Mouse (Mus musculus) embryonic facial prominence, embryonic 14.5 days (tissue): ENCODE measurements at regions not wholly inside any gene's neighbourhood (a gene's known extent, or its start where the extent isn't known, plus 50 kb on each side); places are given as distances from the start of the nearest gene placed in this dataset.

Experiments used
- ATAC-seq: fragments of 200-750 bp; cut with Nextera tagmentation; 2 replicates; pipeline ENCODE4 v1.8.0; 2017; ENCODE audit warnings: low read depth, moderate number of reproducible peaks, moderate TSS enrichment
- DNase-seq: peaks from one replicate; pipeline ENCODE4 v3.0.0-alpha.2; 2015; ENCODE audit warnings: low spot score
- H3K27ac ChIP-seq: fragments of 300-500 bp; sonication (generic); replicated peaks from 2 replicates; pipeline ENCODE4 v1.5.1; 2014; ENCODE audit warnings: low read depth, mild to moderate bottlenecking, low read length, moderate library complexity
- H3K27me3 ChIP-seq: fragments of 300-500 bp; sonication (generic); replicated peaks from 2 replicates; pipeline ENCODE4 v1.6.1; 2014; ENCODE audit warnings: low read length; ENCODE audit not compliant: control insufficient read depth, insufficient read depth
- H3K36me3 ChIP-seq: fragments of 300-500 bp; sonication (generic); 2 replicates; pipeline ENCODE4 v1.6.1; 2014; ENCODE audit warnings: low read length, mixed read lengths; ENCODE audit not compliant: control insufficient read depth, insufficient read depth
- H3K4me1 ChIP-seq: fragments of 300-500 bp; sonication (generic); 2 replicates; pipeline ENCODE4 v1.6.1; 2014; ENCODE audit warnings: antibody characterized with exemption, low read length; ENCODE audit not compliant: control insufficient read depth, insufficient read depth
- H3K4me2 ChIP-seq: fragments of 300-500 bp; sonication (generic); 2 replicates; pipeline ENCODE4 v1.6.1; 2014; ENCODE audit warnings: low read depth, mild to moderate bottlenecking, low read length, moderate library complexity, mixed read lengths
- H3K4me3 ChIP-seq: fragments of 300-500 bp; sonication (generic); 2 replicates; pipeline ENCODE4 v1.5.1; 2014; ENCODE audit warnings: low read depth, mild to moderate bottlenecking, low read length
- H3K9ac ChIP-seq: fragments of 300-500 bp; sonication (generic); 2 replicates; pipeline ENCODE4 v1.6.1; 2014; ENCODE audit warnings: low read depth, mild to moderate bottlenecking, low read length, moderate library complexity, mixed read lengths
- H3K9me3 ChIP-seq: fragments of 300-500 bp; sonication (generic); 2 replicates; pipeline ENCODE4 v1.6.1; 2016; ENCODE audit warnings: low read length; ENCODE audit not compliant: control insufficient read depth
- WGBS: fragments of 180-500 bp; shearing (Covaris S2); extraction: QIAGEN DNeasy Blood & Tissue Kit; methylation state at CpG from one replicate; pipeline ENCODE4 v1.1.7; 2014; 5-methylcytosine and 5-hydroxymethylcytosine counted together

DNA sequence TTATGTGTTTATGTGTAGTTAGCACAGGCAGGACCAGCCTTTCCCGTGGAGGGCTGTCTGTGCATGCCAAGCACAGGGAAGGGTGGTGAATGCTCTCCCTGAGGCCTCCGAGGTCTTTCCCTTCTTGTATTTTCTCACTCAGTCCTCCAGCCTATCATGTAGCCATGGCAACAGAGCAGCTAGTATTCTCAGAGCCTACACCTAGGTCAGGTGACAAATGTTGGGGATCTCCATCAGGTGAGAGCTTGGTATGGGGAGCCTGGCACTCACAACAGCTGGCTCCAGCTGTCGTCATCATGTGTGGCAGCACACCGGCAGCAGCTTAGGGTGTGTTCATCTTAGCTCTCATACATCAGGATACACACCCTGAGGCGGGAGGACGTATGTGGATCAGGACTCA, 231.3 kb downstream of the Mroh4 start:
- no peak overlapping the region for H3K9ac ChIP-seq
- no peak overlapping the region for H3K27ac ChIP-seq
- DNase-seq (no peak), ATAC-seq (no peak)
- H3K4me3 ChIP-seq: no peak overlapping the region
- no peaks in the 10 kb centered on the region for H3K27me3 ChIP-seq
- H3K4me2 ChIP-seq: no peak overlapping the region
- 75% methylated on average over 6 of the region's 6 CpGs for WGBS
- H3K36me3 ChIP-seq: no peaks in the 10 kb centered on the region
- H3K4me1 ChIP-seq: no peaks in the 10 kb centered on the region
- no peaks in the 10 kb centered on the region for H3K9me3 ChIP-seq

DNA sequence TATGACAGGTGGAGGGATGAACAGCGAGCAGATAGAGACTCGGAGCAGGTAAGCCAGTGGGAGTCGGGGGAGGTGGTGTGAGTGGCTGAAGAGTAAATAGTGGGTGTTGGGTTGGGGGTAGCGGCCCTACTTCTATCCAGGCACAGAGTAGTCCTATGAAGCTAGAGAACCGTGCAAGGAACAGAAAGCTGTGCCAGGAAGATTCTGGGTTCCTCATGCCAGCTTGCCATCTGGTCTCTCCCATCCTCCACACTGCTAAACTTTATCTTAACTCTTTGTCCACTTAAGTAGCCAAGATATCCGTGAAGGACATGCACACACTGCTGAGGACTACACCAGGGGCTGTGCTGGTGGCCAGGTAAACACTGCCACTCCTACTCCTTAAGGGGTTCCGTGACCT, 234.9 kb downstream of the Mroh4 start:
- no peaks in the 10 kb centered on the region for H3K27me3 ChIP-seq
- H3K9ac ChIP-seq: no peak overlapping the region
- ATAC-seq (no peak), DNase-seq (no peak)
- H3K9me3 ChIP-seq: no peaks in the 10 kb centered on the region
- no peak overlapping the region for H3K4me3 ChIP-seq
- no peaks in the 10 kb centered on the region for H3K36me3 ChIP-seq
- H3K4me2 ChIP-seq: no peak overlapping the region
- 89% methylated on average over 7 of the region's 7 CpGs for WGBS
- no peak overlapping the region for H3K27ac ChIP-seq
- H3K4me1 ChIP-seq: no peaks in the 10 kb centered on the region

DNA sequence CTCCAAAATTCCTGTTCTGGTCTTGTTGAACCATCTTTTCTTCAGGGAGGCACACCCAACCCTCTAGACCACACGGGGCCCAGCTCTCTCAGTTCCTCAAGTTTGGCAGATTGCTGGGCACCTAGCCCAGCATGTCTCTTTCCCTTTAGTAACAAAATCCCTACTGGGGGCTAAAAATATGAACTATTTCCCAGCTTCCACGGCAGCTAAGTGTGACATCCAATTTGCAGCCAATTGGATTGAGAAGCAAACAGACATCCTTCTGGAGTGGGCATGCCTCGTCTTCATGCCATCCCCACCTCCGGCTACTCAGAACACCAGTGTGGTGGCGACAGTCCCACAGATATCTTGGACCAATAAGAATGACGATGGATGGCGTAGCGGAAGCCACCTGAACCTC, 240.1 kb downstream of the Mroh4 start:
- Histone ChIP-seq H3K4me3 (no peak overlapping the region), H3K27ac (no peak overlapping the region), H3K4me2 (no peak overlapping the region), H3K9ac (no peak overlapping the region), H3K36me3 (no peaks in the 10 kb centered on the region), H3K4me1 (peaks cover 7% of the 10 kb centered on the region; the same call in 1 of the 2 replicates), H3K27me3 (no peaks in the 10 kb centered on the region), H3K9me3 (no peaks in the 10 kb centered on the region)
- ATAC-seq (no peak), DNase-seq (no peak)
- WGBS: 85% methylated on average over 8 of the region's 8 CpGs

DNA sequence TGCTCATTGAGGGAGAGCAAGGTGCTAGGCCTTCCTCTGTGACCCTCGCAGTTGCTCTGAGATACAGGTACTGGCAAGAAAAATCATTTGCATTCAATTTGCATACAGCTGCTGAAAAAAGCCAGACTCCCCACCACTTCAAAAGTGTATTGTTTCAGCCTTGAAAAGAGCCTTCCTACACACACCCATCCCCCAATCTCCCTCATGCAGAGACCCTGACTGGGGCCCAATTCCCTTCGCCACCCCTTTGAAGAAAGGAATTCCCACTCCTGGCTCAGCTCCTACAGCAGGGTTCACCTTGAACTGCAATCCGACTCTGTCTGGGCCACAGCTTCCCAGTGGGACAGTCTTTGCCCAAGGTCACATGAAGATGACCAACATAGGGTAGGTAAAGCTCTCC, 248.6 kb downstream of the Mroh4 start:
- no peaks in the 10 kb centered on the region for H3K36me3 ChIP-seq
- no peaks in the 10 kb centered on the region for H3K27me3 ChIP-seq
- H3K4me3 ChIP-seq: no peak overlapping the region
- DNase-seq (no peak), ATAC-seq (no peak)
- H3K4me2 ChIP-seq: no peak overlapping the region
- no peak overlapping the region for H3K27ac ChIP-seq
- WGBS: 19% methylated on average over 3 of the region's 3 CpGs
- H3K9me3 ChIP-seq: no peaks in the 10 kb centered on the region
- peaks cover 7% of the 10 kb centered on the region; the same call in 1 of the 2 replicates for H3K4me1 ChIP-seq
- no peak overlapping the region for H3K9ac ChIP-seq

DNA sequence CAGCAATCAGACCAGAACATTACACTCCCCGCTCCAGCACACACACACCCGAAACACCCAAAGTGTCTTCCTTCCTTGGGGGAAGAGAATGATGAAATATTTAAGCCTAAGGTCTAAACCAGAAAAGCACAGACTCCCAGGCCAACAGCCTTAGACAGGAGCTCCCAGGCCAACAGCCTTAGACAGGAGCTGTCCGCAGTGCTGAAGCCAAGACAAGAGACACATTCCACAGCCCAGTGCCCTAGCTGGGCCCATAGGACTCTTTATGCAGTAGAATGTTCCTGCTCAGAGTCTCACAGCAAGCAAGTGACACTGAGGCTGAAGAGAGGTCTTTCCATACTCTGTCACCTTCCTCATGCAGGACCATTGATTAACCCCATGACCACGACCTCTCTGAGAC, 253.6 kb downstream of the Mroh4 start:
- H3K27ac ChIP-seq: no peak overlapping the region
- no peak overlapping the region for H3K9ac ChIP-seq
- no peaks in the 10 kb centered on the region for H3K36me3 ChIP-seq
- no peaks in the 10 kb centered on the region for H3K27me3 ChIP-seq
- peak; percentile 84 for DNase-seq
- whole genome bisulfite sequencing: 59% methylated on average over 4 of the region's 4 CpGs
- no peak for ATAC-seq
- H3K4me2 ChIP-seq: no peak overlapping the region
- H3K4me3 ChIP-seq: no peak overlapping the region
- no peaks in the 10 kb centered on the region for H3K4me1 ChIP-seq
- H3K9me3 ChIP-seq: no peaks in the 10 kb centered on the region

DNA sequence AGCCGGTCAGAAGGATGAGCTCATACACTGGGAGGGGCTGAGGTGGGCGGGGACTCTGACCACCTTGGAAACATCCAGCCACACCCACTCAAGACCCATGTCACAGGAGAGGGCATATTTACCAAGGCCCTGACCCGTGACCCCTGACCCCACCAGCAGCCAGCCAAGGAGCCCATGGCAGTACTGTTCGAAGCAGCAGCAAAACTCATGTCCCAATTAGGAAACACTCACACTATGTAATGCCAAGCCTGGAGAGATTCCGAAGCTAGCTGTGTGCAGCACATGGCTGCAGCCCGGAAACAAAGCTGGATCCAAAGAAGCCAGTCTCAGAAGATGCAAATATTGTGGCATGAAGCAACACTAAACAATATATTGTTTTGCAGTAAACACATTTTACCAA, 256.8 kb downstream of the Mroh4 start:
- Histone ChIP-seq H3K27me3 (no peaks in the 10 kb centered on the region), H3K4me2 (no peak overlapping the region), H3K4me3 (no peak overlapping the region), H3K36me3 (no peaks in the 10 kb centered on the region), H3K9ac (no peak overlapping the region), H3K9me3 (no peaks in the 10 kb centered on the region), H3K4me1 (no peaks in the 10 kb centered on the region), H3K27ac (no peak overlapping the region)
- no peak for ATAC-seq
- no peak for DNase-seq
- WGBS: 69% methylated on average over 6 of the region's 6 CpGs

DNA sequence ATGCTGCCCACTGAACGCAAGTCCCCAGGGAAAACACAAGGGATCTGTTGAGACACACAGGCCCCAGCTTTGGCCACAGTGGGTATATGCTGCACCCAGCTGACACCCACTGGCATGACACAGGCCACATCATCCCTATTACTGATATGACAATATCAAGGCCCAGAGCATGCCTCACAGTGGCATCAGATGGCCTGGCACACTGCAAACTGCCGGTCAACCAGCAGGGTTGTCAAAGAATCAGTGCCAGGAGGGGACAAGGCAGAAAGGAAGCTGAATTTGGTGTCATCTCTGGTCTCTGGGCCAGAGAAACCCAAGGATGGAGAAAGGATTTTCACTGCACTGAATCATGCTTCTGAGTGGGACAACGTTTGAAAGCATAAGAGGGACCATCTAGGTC, 266.7 kb downstream of the Mroh4 start:
- DNase-seq (no peak), ATAC-seq (no peak)
- Histone ChIP-seq H3K4me2 (no peak overlapping the region), H3K4me3 (no peak overlapping the region), H3K27me3 (no peaks in the 10 kb centered on the region), H3K9me3 (no peaks in the 10 kb centered on the region), H3K27ac (no peak overlapping the region), H3K9ac (no peak overlapping the region), H3K36me3 (no peaks in the 10 kb centered on the region), H3K4me1 (no peaks in the 10 kb centered on the region)
- 69% methylated on average over 3 of the region's 3 CpGs for WGBS

DNA sequence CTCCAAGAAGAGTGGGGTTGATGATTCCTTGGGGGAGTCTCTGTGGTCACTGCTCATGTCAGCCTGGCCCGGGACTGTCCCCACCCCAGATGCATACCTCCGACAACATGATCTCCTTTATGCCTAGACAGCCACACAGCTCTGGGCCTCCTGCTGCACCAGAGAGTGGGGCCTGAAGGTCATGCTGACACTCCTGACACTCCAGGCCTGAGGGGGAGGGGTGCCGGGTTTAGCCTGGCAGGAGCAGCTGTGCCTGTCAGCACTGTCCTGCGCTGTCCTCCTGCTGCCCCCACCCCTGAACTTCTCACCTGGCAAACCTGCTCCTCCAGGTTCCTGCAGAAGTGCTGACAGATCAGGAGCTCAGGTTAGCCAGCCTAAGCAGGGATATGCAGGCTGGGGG, 288.2 kb downstream of the Mroh4 start:
- Histone ChIP-seq H3K27ac (no peak overlapping the region), H3K9ac (no peak overlapping the region), H3K36me3 (no peaks in the 10 kb centered on the region), H3K9me3 (no peaks in the 10 kb centered on the region), H3K4me1 (no peaks in the 10 kb centered on the region), H3K4me3 (no peak overlapping the region), H3K4me2 (no peak overlapping the region), H3K27me3 (no peaks in the 10 kb centered on the region)
- no peak for ATAC-seq
- 17% methylated on average over 3 of the region's 4 CpGs for WGBS
- DNase-seq: no peak

DNA sequence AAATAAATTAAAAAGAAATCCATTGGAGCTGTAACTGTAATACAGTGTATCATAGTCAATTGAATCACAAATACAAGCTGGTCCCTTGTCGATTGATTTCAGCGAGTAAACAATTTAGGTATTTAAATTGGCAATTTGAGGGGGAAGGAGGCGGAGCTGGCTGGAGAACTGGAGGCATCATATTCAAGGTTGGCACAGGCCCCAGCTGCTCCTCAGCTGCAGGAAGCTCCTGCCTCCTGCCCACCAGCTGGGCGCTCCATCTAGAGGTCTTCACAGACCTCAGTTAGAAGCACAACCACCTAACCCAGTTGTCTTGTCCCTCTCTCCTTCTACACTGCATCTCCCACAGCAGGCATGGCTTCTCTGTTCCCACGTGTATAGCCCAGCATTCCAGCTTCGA, 292.6 kb downstream of the Mroh4 start:
- no peaks in the 10 kb centered on the region for H3K27me3 ChIP-seq
- H3K9me3 ChIP-seq: no peaks in the 10 kb centered on the region
- no peak overlapping the region for H3K4me3 ChIP-seq
- H3K4me1 ChIP-seq: no peaks in the 10 kb centered on the region
- DNase-seq: peak; percentile 31
- 65% methylated on average over 6 of the region's 6 CpGs for WGBS
- no peak overlapping the region for H3K9ac ChIP-seq
- no peak overlapping the region for H3K4me2 ChIP-seq
- no peak overlapping the region for H3K27ac ChIP-seq
- no peaks in the 10 kb centered on the region for H3K36me3 ChIP-seq
- ATAC-seq: no peak
